Mouse (Mus musculus) midbrain, embryonic 14.5 days (tissue): ENCODE results near the gene Kmt2b. TPM values are rescaled to one million over a fixed set of nuclear protein-coding genes. Genes with fewer than 3 reads are reported as not detected.

ENCODE experiments used
- ATAC-seq: fragments of 200-750 bp; cut with Nextera tagmentation; 2 replicates; pipeline ENCODE4 v1.8.0; 2017; ENCODE audit warnings: moderate number of reproducible peaks, moderate library complexity; ENCODE audit not compliant: low FRiP score, low TSS enrichment
- DNase-seq: peaks from one replicate; pipeline ENCODE4 v3.0.0-alpha.2; 2015
- H3K27ac ChIP-seq: fragments of 300-500 bp; sonication (generic); replicated peaks from 2 replicates; pipeline ENCODE4 v1.5.1; 2014; ENCODE audit warnings: mild to moderate bottlenecking, low read depth, low read length, moderate library complexity
- H3K27me3 ChIP-seq: fragments of 300-500 bp; sonication (generic); 2 replicates; pipeline ENCODE4 v1.6.1; 2014; ENCODE audit warnings: low read length, control low read depth, mixed read lengths; ENCODE audit not compliant: control insufficient read depth, insufficient read depth
- H3K36me3 ChIP-seq: fragments of 300-500 bp; sonication (generic); 2 replicates; pipeline ENCODE4 v1.6.1; 2014; ENCODE audit warnings: low read length, control low read depth; ENCODE audit not compliant: control insufficient read depth, insufficient read depth
- H3K4me1 ChIP-seq: fragments of 300-500 bp; sonication (generic); 2 replicates; pipeline ENCODE4 v1.6.1; 2014; ENCODE audit warnings: mild to moderate bottlenecking, antibody characterized with exemption, low read length, control low read depth; ENCODE audit not compliant: control insufficient read depth, insufficient read depth
- H3K4me2 ChIP-seq: fragments of 300-500 bp; sonication (generic); 2 replicates; pipeline ENCODE4 v1.6.1; 2014; ENCODE audit warnings: mild to moderate bottlenecking, low read length, moderate library complexity
- H3K4me3 ChIP-seq: fragments of 300-500 bp; sonication (generic); replicated peaks from 2 replicates; pipeline ENCODE4 v1.5.1; 2014; ENCODE audit warnings: low read depth, low read length
- H3K9ac ChIP-seq: fragments of 300-500 bp; sonication (generic); replicated peaks from 2 replicates; pipeline ENCODE4 v1.6.1; 2014; ENCODE audit warnings: mild to moderate bottlenecking, low read length, moderate library complexity
- H3K9me3 ChIP-seq: fragments of 300-500 bp; sonication (generic); 2 replicates; pipeline ENCODE4 v1.6.1; 2016; ENCODE audit warnings: low read length, control low read depth, mixed read lengths; ENCODE audit not compliant: control insufficient read depth
- WGBS: fragments of 180-500 bp; shearing (Covaris S2); extraction: QIAGEN DNeasy Blood & Tissue Kit; methylation state at CpG from one replicate; pipeline ENCODE4 v1.1.7; 2014; 5-methylcytosine and 5-hydroxymethylcytosine counted together
- polyA plus RNA-seq: library from polyadenylated mRNA; unstranded; fragments of >200 nt; fragmentation: Nextera tagmentation; extraction: Ambion mirVana; gene quantifications from 2 replicates; pipeline ENCODE4 v1.2.1, GENCODE M21; 2014

Kmt2b gene
- polyA plus RNA-seq, 1 experiment from 2014 or later = 13.1 TPM

- Histone ChIP-seq H3K9ac (no peak overlapping the region), H3K4me3 (0 out of 2 replicates have a peak overlapping the region, but pooled peaks have one; percentile 50)
- no peak for DNase-seq
These were observed 30.5 kb downstream of the Kmt2b start for GRCm38 (mm10) chr7:30557901-30558514.

DNA sequence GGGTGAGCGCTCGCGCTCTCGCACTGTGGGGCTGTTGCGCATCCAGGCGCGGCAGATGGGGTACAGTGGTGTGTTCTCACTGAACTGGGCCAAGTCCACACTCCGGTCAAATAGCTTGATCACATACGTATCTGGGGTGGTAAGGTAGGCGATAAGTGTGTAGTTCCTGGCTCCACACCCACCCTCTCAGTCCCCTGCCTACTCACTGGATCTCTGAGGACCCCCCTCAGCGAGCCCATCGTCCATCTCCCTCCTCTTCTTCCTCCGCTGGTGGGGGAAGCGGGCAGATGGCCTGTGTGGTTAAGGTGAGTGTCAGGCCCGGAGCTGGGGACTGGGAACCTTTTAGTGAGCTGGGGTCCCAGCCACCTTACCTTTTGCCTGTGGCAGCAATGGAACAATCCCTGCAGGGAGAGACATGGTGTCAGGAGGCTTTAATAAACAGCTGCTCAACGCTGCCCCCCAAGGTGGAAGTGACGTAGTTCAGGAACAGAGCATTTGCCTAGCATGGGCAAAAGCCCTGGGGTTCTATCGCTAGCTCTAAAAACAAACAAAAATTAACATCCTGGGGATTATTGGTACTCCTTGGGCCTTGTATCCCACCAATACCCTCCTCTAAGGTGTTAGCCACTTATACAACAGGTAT is 31.5 kb downstream of the Kmt2b start:
- DNase-seq (peak; percentile 15), ATAC-seq (no peak)
- Histone ChIP-seq H3K36me3 (peaks cover 33% of the 10 kb centered on the region), H3K27me3 (no peaks in the 10 kb centered on the region), H3K4me1 (peaks cover 24% of the 10 kb centered on the region), H3K4me2 (no peak overlapping the region), H3K4me3 (no peak overlapping the region), H3K9ac (no peak overlapping the region), H3K27ac (no peak overlapping the region), H3K9me3 (no peaks in the 10 kb centered on the region)
- 92% methylated on average over 18 of the region's 18 CpGs for WGBS

More at GRCm38 (mm10) chr7:30557901-30558514, 30.5 kb downstream of the Kmt2b start:
- Histone ChIP-seq H3K4me2 (peak overlapping the region; percentile 71), H3K36me3 (peaks cover 33% of the 10 kb centered on the region), H3K27ac (no peak overlapping the region), H3K4me1 (peaks cover 19% of the 10 kb centered on the region), H3K27me3 (no peaks in the 10 kb centered on the region), H3K9me3 (no peaks in the 10 kb centered on the region)
- ATAC-seq = no peak
- 87% methylated on average over 13 of the region's 13 CpGs for WGBS

DNA sequence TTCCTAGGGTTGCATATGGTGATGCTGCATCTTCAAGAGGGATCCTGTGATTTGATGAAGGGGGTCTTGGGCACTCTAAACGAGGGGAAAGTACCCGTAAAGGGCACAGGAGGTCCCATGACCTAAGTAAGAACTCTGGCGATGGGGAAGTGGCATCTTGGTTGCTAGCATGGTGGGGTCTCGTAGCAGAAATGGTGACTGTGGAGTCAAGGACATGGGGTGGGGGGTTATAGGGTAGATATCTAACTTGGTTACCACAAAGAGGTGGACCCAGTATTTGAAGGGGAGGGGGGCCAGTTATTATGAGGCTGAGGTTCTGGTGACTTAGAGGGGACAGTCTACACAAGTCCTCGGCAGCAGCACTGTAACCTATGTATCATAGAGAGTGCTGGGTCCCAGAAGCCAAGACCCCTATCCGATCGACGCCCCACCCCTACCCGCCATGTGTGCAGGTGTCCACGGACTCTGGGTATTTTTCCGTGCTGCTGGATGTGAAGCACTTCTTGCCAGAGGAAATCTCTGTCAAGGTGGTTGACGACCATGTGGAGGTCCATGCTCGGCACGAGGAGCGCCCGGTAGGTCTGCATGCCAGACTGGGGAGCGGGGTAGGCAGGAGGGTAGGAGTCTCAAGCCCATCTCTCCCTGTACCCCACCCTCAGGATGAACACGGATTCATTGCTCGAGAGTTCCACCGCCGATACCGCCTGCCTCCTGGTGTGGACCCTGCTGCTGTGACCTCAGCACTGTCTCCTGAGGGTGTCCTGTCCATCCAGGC is 34.5 kb downstream of the Kmt2b start:
- H3K9me3 ChIP-seq = no peaks in the 10 kb centered on the region
- WGBS = 83% methylated on average over 22 of the region's 22 CpGs
- peaks cover 35% of the 10 kb centered on the region for H3K36me3 ChIP-seq
- DNase-seq (no peak), ATAC-seq (no peak)
- H3K4me1 ChIP-seq = peaks cover 18% of the 10 kb centered on the region
- no peaks in the 10 kb centered on the region for H3K27me3 ChIP-seq
- H3K4me2 ChIP-seq = peak overlapping the region; percentile 74; the same call in 1 of the 2 replicates
- no peak overlapping the region for H3K27ac ChIP-seq
- no peak overlapping the region; the same call in 1 of the 2 replicates for H3K9ac ChIP-seq
- H3K4me3 ChIP-seq = no peak overlapping the region

DNA sequence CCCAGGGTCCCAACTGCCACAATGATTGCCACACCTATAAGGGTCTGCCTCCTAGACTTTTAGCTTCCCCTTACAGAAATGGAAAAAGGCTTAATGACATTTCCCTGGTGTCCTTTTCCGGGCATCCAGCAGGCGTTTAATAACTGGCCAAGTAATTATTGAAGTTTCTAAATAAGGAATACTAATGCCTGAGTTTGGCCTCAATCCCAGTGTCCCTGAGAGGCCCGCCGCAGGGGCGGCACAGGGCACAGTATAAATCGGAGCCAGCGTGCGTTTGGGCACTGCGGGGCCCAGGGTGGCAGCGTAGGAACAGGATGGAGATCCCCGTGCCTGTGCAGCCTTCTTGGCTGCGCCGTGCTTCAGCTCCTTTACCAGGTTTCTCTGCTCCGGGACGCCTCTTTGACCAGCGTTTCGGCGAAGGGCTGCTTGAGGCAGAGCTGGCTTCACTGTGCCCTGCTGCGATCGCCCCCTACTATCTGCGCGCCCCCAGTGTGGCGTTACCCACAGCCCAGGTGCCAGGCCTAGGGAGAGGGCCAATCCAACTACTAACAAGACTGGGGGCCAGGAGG is 35.4 kb downstream of the Kmt2b start:
- WGBS = 9% methylated on average over 23 of the region's 23 CpGs
- DNase-seq = peak; percentile 53
- ATAC-seq = peak; percentile 15; the same call in 1 of the 2 replicates
- Histone ChIP-seq H3K36me3 (peaks cover 38% of the 10 kb centered on the region), H3K4me3 (peak overlapping the region; percentile 52), H3K4me2 (peak overlapping the region; percentile 74), H3K9ac (peak overlapping the region; percentile 27; the same call in 1 of the 2 replicates), H3K9me3 (no peaks in the 10 kb centered on the region), H3K4me1 (peaks cover 10% of the 10 kb centered on the region), H3K27me3 (no peaks in the 10 kb centered on the region), H3K27ac (peak overlapping the region; percentile 84)

DNA sequence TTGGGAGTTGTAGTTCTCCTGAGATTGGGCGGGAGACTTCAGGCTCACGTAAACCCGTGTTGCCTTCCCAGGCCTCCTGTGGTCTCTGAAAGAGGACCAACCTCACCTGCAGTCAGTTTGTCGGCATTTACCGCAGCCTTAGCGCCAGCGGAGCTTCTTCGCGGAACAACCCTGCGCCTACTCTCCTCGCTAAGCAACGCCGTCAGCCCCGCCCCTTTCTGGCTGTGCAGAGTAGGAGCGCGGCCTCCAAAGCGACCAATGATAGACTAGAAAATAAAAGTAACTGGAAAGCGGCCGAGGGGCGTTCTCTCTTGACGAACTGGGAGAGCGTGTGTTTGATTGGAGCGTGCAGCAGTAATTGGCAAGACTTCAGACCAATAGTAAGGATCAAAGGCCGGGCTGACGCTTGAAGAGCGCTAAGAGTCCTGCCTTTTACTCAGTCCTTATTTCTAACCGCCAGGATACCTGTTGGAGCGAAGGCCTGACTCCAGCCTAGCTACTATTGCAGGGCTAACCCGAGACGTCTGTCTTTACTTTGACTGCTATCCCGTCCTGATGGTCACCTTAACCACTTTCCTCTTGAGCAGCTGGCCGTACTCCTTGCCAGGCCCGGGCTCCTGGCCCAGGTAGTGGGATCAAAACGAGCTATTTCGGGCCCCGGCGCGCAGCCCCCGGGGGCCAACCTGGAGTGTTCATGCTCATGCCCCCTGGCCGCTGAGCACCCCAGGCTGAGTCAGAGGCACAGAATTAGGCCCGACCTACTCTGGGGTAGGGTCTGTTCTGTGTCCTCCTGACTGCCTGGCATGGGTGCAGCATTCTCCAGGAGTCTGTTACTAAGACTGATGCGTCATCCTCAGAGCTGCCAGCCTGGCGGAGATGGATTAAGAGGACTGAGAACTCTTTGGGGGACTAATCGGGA is 36.2 kb downstream of the Kmt2b start, which contains the start of the genes Hspb6 and Proser3:
Gene Hspb6, plus strand, starts transcription at position 77 of the 919 bp plus-strand sequence.
Gene Proser3, minus strand, starts transcription at position 198 of the 919 bp plus-strand sequence.
- peak; percentile 93 for ATAC-seq

GRCm38 (mm10) chr7:30551445-30552101 is 37.0 kb downstream of the Kmt2b start:
- H3K4me3 ChIP-seq = peak overlapping the region; percentile 52
- H3K9ac ChIP-seq = no peak overlapping the region; the same call in 1 of the 2 replicates
- no peaks in the 10 kb centered on the region for H3K9me3 ChIP-seq
- peak overlapping the region; percentile 74 for H3K4me2 ChIP-seq
- DNase-seq (peak; percentile 86), ATAC-seq (peak; percentile 70)
- peaks cover 10% of the 10 kb centered on the region for H3K4me1 ChIP-seq
- 1% methylated on average over 10 of the region's 10 CpGs for WGBS
- H3K27ac ChIP-seq = peak overlapping the region; percentile 84
- peaks cover 32% of the 10 kb centered on the region for H3K36me3 ChIP-seq
- H3K27me3 ChIP-seq = no peaks in the 10 kb centered on the region

More for the DNA sequence above, 36.2 kb downstream of the Kmt2b start, which contains the start of the genes Hspb6 and Proser3:
- DNase-seq = peak; percentile 98
- no peaks in the 10 kb centered on the region for H3K27me3 ChIP-seq
- H3K4me3 ChIP-seq = peak within 1 kb of the TSS; percentile 52
- peak within 1 kb of the TSS; percentile 74 for H3K4me2 ChIP-seq
- peaks cover 40% of the 10 kb centered on the region for H3K36me3 ChIP-seq
- peaks cover 10% of the 10 kb centered on the region for H3K4me1 ChIP-seq
- peak within 1 kb of the TSS; percentile 84 for H3K27ac ChIP-seq
- H3K9me3 ChIP-seq = no peaks in the 10 kb centered on the region
- peak within 1 kb of the TSS; percentile 27; the same call in 1 of the 2 replicates for H3K9ac ChIP-seq
- under 1% methylated on average over 44 of the region's 44 CpGs for WGBS

DNA sequence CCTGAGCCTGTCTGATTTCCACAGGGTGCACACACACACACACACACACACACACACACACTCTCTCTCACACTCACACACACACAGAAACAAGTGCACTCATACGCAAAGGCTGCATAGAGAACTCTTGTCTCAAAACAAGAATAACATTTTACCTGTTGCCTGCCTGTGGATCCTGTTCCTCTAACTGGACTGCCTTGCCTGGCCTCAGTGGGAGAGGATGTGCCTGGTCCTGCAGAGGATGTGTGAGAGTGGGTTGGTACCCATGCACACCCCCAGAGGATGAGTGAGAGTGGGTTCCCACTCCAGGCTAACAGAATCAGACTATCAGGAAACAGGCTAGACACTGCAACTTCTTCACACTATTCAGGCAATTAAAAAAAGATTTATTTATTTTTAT is 37.9 kb downstream of the Kmt2b start:
- H3K4me3 ChIP-seq = no peak overlapping the region
- H3K27me3 ChIP-seq = no peaks in the 10 kb centered on the region
- H3K4me2 ChIP-seq = no peak overlapping the region
- no peak for DNase-seq
- H3K9me3 ChIP-seq = no peaks in the 10 kb centered on the region
- no peak overlapping the region for H3K9ac ChIP-seq
- WGBS = 97% methylated on average over 1 of the region's 1 CpGs
- no peak for ATAC-seq
- peaks cover 28% of the 10 kb centered on the region for H3K36me3 ChIP-seq
- H3K27ac ChIP-seq = no peak overlapping the region
- peaks cover 10% of the 10 kb centered on the region for H3K4me1 ChIP-seq
